Mouse (Mus musculus): Measurements from ENCODE around the gene Tmem186. TPM values are rescaled to one million over a fixed set of nuclear protein-coding genes. Genes with fewer than 3 reads are reported as not detected.
A peak's percentile ranks its signal among the peaks of the same experiment; 100 is the strongest.

Tmem186 gene
- polyA plus RNA-seq, 1 experiment = 17.1 TPM

GRCm38 (mm10) chr16:8655599-8655998, 18.1 kb upstream of the Tmem186 start:
- TF ChIP-seq CTCF (IDR thresholded peaks at IDR 0.05; ENCODE audit: low read depth, low read length) (no peak), POLR2A (IDR thresholded peaks at IDR 0.05; ENCODE audit: insufficient read depth, low read length) (no peak), EP300 (IDR thresholded peaks at IDR 0.05; ENCODE audit: insufficient read depth, low read depth, low read length) (no peak)
- no peak overlapping the region for H3K9ac ChIP-seq (ENCODE audit: low read depth, poor library complexity, severe bottlenecking)
- H3K27me3 ChIP-seq (ENCODE audit: control insufficient read depth, insufficient read depth, low read length, poor library complexity, severe bottlenecking) = no peaks in the 10 kb centered on the region
- no peaks in the 10 kb centered on the region; the same call in 1 of the 2 replicates for H3K36me3 ChIP-seq (ENCODE audit: control insufficient read depth, insufficient read depth, low read length, poor library complexity, severe bottlenecking)
- H3K4me3 ChIP-seq (ENCODE audit: low read depth, low read length) = no peak overlapping the region
- no peaks in the 10 kb centered on the region for H3K9me3 ChIP-seq (replicated peaks; ENCODE audit: control insufficient read depth, insufficient read depth, low read length, poor library complexity, severe bottlenecking)
- no peak overlapping the region for H3K27ac ChIP-seq (ENCODE audit: insufficient read depth, low read length)
- H3K4me1 ChIP-seq (ENCODE audit: control insufficient read depth, insufficient read depth, low read length) = no peaks in the 10 kb centered on the region

GRCm38 (mm10) chr16:8655108-8655507, 17.6 kb upstream of the Tmem186 start:
- no peak overlapping the region for H3K9ac ChIP-seq (ENCODE audit: low read depth, poor library complexity, severe bottlenecking)
- H3K9me3 ChIP-seq (replicated peaks; ENCODE audit: control insufficient read depth, insufficient read depth, low read length, poor library complexity, severe bottlenecking) = no peaks in the 10 kb centered on the region
- H3K4me1 ChIP-seq (ENCODE audit: control insufficient read depth, insufficient read depth, low read length) = no peaks in the 10 kb centered on the region
- no peak for TF ChIP-seq EP300 (IDR thresholded peaks at IDR 0.05; ENCODE audit: insufficient read depth, low read depth, low read length)
- no peak for TF ChIP-seq POLR2A (IDR thresholded peaks at IDR 0.05; ENCODE audit: insufficient read depth, low read length)
- TF ChIP-seq CTCF (IDR thresholded peaks at IDR 0.05; ENCODE audit: low read depth, low read length) = no peak
- no peaks in the 10 kb centered on the region for H3K27me3 ChIP-seq (ENCODE audit: control insufficient read depth, insufficient read depth, low read length, poor library complexity, severe bottlenecking)
- H3K27ac ChIP-seq (ENCODE audit: insufficient read depth, low read length) = no peak overlapping the region
- H3K36me3 ChIP-seq (ENCODE audit: control insufficient read depth, insufficient read depth, low read length, poor library complexity, severe bottlenecking) = no peaks in the 10 kb centered on the region; the same call in 1 of the 2 replicates
- H3K4me3 ChIP-seq (ENCODE audit: low read depth, low read length) = no peak overlapping the region

GRCm38 (mm10) chr16:8650007-8650406, 12.5 kb upstream of the Tmem186 start:
- Histone ChIP-seq H3K4me1 (ENCODE audit: control insufficient read depth, insufficient read depth, low read length) (no peaks in the 10 kb centered on the region), H3K36me3 (ENCODE audit: control insufficient read depth, insufficient read depth, low read length, poor library complexity, severe bottlenecking) (peaks cover 13% of the 10 kb centered on the region), H3K4me3 (ENCODE audit: low read depth, low read length) (no peak overlapping the region), H3K27me3 (ENCODE audit: control insufficient read depth, insufficient read depth, low read length, poor library complexity, severe bottlenecking) (no peaks in the 10 kb centered on the region), H3K27ac (ENCODE audit: insufficient read depth, low read length) (no peak overlapping the region), H3K9me3 (replicated peaks; ENCODE audit: control insufficient read depth, insufficient read depth, low read length, poor library complexity, severe bottlenecking) (no peaks in the 10 kb centered on the region), H3K9ac (ENCODE audit: low read depth, poor library complexity, severe bottlenecking) (no peak overlapping the region)
- TF ChIP-seq EP300 (IDR thresholded peaks at IDR 0.05; ENCODE audit: insufficient read depth, low read depth, low read length) = no peak
- TF ChIP-seq CTCF (IDR thresholded peaks at IDR 0.05; ENCODE audit: low read depth, low read length) = no peak
- TF ChIP-seq POLR2A (IDR thresholded peaks at IDR 0.05; ENCODE audit: insufficient read depth, low read length) = no peak

GRCm38 (mm10) chr16:8645546-8645945, 8.0 kb upstream of the Tmem186 start:
- Histone ChIP-seq H3K27ac (ENCODE audit: insufficient read depth, low read length) (no peak overlapping the region), H3K27me3 (ENCODE audit: control insufficient read depth, insufficient read depth, low read length, poor library complexity, severe bottlenecking) (no peaks in the 10 kb centered on the region), H3K36me3 (ENCODE audit: control insufficient read depth, insufficient read depth, low read length, poor library complexity, severe bottlenecking) (peaks cover 13% of the 10 kb centered on the region), H3K4me3 (ENCODE audit: low read depth, low read length) (no peak overlapping the region), H3K4me1 (ENCODE audit: control insufficient read depth, insufficient read depth, low read length) (no peaks in the 10 kb centered on the region), H3K9ac (ENCODE audit: low read depth, poor library complexity, severe bottlenecking) (no peak overlapping the region), H3K9me3 (replicated peaks; ENCODE audit: control insufficient read depth, insufficient read depth, low read length, poor library complexity, severe bottlenecking) (no peaks in the 10 kb centered on the region)
- TF ChIP-seq CTCF (IDR thresholded peaks at IDR 0.05; ENCODE audit: low read depth, low read length) = no peak
- no peak for TF ChIP-seq POLR2A (IDR thresholded peaks at IDR 0.05; ENCODE audit: insufficient read depth, low read length)
- no peak for TF ChIP-seq EP300 (IDR thresholded peaks at IDR 0.05; ENCODE audit: insufficient read depth, low read depth, low read length)

GRCm38 (mm10) chr16:8643855-8644254, 6.3 kb upstream of the Tmem186 start:
- Histone ChIP-seq H3K4me3 (ENCODE audit: low read depth, low read length) (no peak overlapping the region), H3K9ac (ENCODE audit: low read depth, poor library complexity, severe bottlenecking) (no peak overlapping the region), H3K27ac (ENCODE audit: insufficient read depth, low read length) (no peak overlapping the region), H3K27me3 (ENCODE audit: control insufficient read depth, insufficient read depth, low read length, poor library complexity, severe bottlenecking) (no peaks in the 10 kb centered on the region), H3K9me3 (replicated peaks; ENCODE audit: control insufficient read depth, insufficient read depth, low read length, poor library complexity, severe bottlenecking) (no peaks in the 10 kb centered on the region), H3K36me3 (ENCODE audit: control insufficient read depth, insufficient read depth, low read length, poor library complexity, severe bottlenecking) (peaks cover 13% of the 10 kb centered on the region), H3K4me1 (ENCODE audit: control insufficient read depth, insufficient read depth, low read length) (no peaks in the 10 kb centered on the region)
- peak; percentile 80 for TF ChIP-seq CTCF (IDR thresholded peaks at IDR 0.05; ENCODE audit: low read depth, low read length)
- no peak for TF ChIP-seq EP300 (IDR thresholded peaks at IDR 0.05; ENCODE audit: insufficient read depth, low read depth, low read length)

- Histone ChIP-seq H3K27ac (ENCODE audit: insufficient read depth, low read length) (no peak overlapping the region), H3K9ac (ENCODE audit: low read depth, poor library complexity, severe bottlenecking) (no peak overlapping the region), H3K27me3 (ENCODE audit: control insufficient read depth, insufficient read depth, low read length, poor library complexity, severe bottlenecking) (no peaks in the 10 kb centered on the region), H3K36me3 (ENCODE audit: control insufficient read depth, insufficient read depth, low read length, poor library complexity, severe bottlenecking) (peaks cover 5% of the 10 kb centered on the region; the same call in 1 of the 2 replicates), H3K9me3 (replicated peaks; ENCODE audit: control insufficient read depth, insufficient read depth, low read length, poor library complexity, severe bottlenecking) (no peaks in the 10 kb centered on the region), H3K4me1 (ENCODE audit: control insufficient read depth, insufficient read depth, low read length) (no peaks in the 10 kb centered on the region), H3K4me3 (ENCODE audit: low read depth, low read length) (no peak overlapping the region)
- TF ChIP-seq EP300 (IDR thresholded peaks at IDR 0.05; ENCODE audit: insufficient read depth, low read depth, low read length) (no peak), POLR2A (IDR thresholded peaks at IDR 0.05; ENCODE audit: insufficient read depth, low read length) (no peak)
These were observed 2.1 kb upstream of the Tmem186 start for GRCm38 (mm10) chr16:8639466-8640191.

All from ES-Bruce4 (cell line).